Mouse (Mus musculus) kidney, embryonic 14.5 days (tissue): ENCODE measurements around the gene Lingo3. TPM values are rescaled to one million over a fixed set of nuclear protein-coding genes. Genes with fewer than 3 reads are reported as not detected.

ENCODE experiments used
- microRNA counts: library from miRNA; unstranded; fragments of <30 nt; microRNA quantifications from one replicate; lab custom pipeline; 2017
- microRNA-seq: library from miRNA; unstranded; fragments of <30 nt; microRNA quantifications from one replicate; pipeline ENCODE4, GENCODE M21; 2016
- polyA plus RNA-seq: library from polyadenylated mRNA; unstranded; fragments of >200 nt; fragmentation: Nextera tagmentation; extraction: Ambion mirVana; gene quantifications from 2 replicates; pipeline ENCODE4 v1.2.1, GENCODE M21; 2014

Gene Lingo3
- polyA plus RNA-seq, 1 experiment from 2014 or later, result 0.97 TPM

MicroRNAs within 50 kb of the gene (microRNA counts, 519-probe panel; counts per million panel counts)
- microRNA mmu-miR-1982 (lab: Ali Mortazavi, UCI), result not detected

Small RNA genes within 50 kb of the gene (microRNA-seq; reads per million reads assigned to microRNA genes)
- 2.5 reads per million, percentile 8 among the genes with 10 or more reads in this experiment for gene Mir1982

Other genes starting within 250 kb of the Lingo3 start
- gene Scamp4, start 241.2 kb downstream of the Lingo3 start, polyA plus RNA-seq, result 88.5 and 103 TPM in 2 replicates
- gene Adat3, start 241.2 kb downstream of the Lingo3 start, polyA plus RNA-seq, result 8.0 and 8.8 TPM in 2 replicates
- 1.9 and 2.5 TPM in 2 replicates for gene Gm49322, start 238.0 kb downstream of the Lingo3 start, polyA plus RNA-seq
- 127 and 134 TPM in 2 replicates for gene Csnk1g2, start 221.2 kb downstream of the Lingo3 start, polyA plus RNA-seq
- 63.4 and 80.2 TPM in 2 replicates for gene Btbd2, start 187.0 kb downstream of the Lingo3 start, polyA plus RNA-seq
- gene Mknk2, start 165.9 kb downstream of the Lingo3 start, polyA plus RNA-seq, result 68.1 and 99.2 TPM in 2 replicates
- gene Mob3a, start 142.1 kb downstream of the Lingo3 start, polyA plus RNA-seq, result 23.3 and 34.4 TPM in 2 replicates
- 8.5 and 14.6 TPM in 2 replicates for gene Izumo4, start 141.9 kb downstream of the Lingo3 start, polyA plus RNA-seq
- gene Ap3d1, start 101.8 kb downstream of the Lingo3 start, polyA plus RNA-seq, result 70.8 and 80.6 TPM in 2 replicates
- gene Dot1l, start 88.8 kb downstream of the Lingo3 start, polyA plus RNA-seq, result 21.9 and 29.2 TPM in 2 replicates
- gene Sf3a2, start 45.8 kb downstream of the Lingo3 start, polyA plus RNA-seq, result 101 and 102 TPM in 2 replicates
- gene Plekhj1, start 45.4 kb downstream of the Lingo3 start, polyA plus RNA-seq, result 121 and 126 TPM in 2 replicates
- not detected in 2 replicates for gene Amh, start 38.8 kb downstream of the Lingo3 start, polyA plus RNA-seq
- 4.4 and 5.2 TPM in 2 replicates for gene Jsrp1, start 30.5 kb downstream of the Lingo3 start, polyA plus RNA-seq
- 1,867 and 1,944 TPM in 2 replicates for gene Oaz1, start 17.4 kb downstream of the Lingo3 start, polyA plus RNA-seq
- gene Lsm7, start 11.2 kb upstream of the Lingo3 start, polyA plus RNA-seq, result 365 and 431 TPM in 2 replicates
- 27.2 and 35.1 TPM in 2 replicates for gene Sppl2b, start 11.2 kb upstream of the Lingo3 start, polyA plus RNA-seq
- gene Tmprss9, start 27.8 kb upstream of the Lingo3 start, polyA plus RNA-seq, result 0.08 and 0.10 TPM in 2 replicates
- 391 and 501 TPM in 2 replicates for gene Timm13, start 56.9 kb upstream of the Lingo3 start, polyA plus RNA-seq
- 16.0 and 17.1 TPM in 2 replicates for gene Lmnb2, start 74.2 kb upstream of the Lingo3 start, polyA plus RNA-seq
- gene Gadd45b, start 86.0 kb upstream of the Lingo3 start, polyA plus RNA-seq, result 16.1 and 16.3 TPM in 2 replicates
- 2.2 and 4.8 TPM in 2 replicates for gene Gng7, start 170.9 kb upstream of the Lingo3 start, polyA plus RNA-seq
- 0.37 TPM in 1 of 2 replicates, not detected in the other for gene Diras1, start 181.6 kb upstream of the Lingo3 start, polyA plus RNA-seq
- gene Slc39a3, start 193.4 kb upstream of the Lingo3 start, polyA plus RNA-seq, result 6.4 and 9.1 TPM in 2 replicates
- 140 and 196 TPM in 2 replicates for gene Sgta, start 216.1 kb upstream of the Lingo3 start, polyA plus RNA-seq
- 50.6 and 58.9 TPM in 2 replicates for gene Thop1, start 226.0 kb upstream of the Lingo3 start, polyA plus RNA-seq